Mouse (Mus musculus): ENCODE results near the gene Vti1b.

GRCm38 (mm10) chr12:79193441-79193840, 21.0 kb upstream of the Vti1b start:
- TF ChIP-seq CTCF (IDR thresholded peaks at IDR 0.05; ENCODE audit: extremely low read depth, insufficient read depth, low read length), result peak; percentile 75
- no peak for TF ChIP-seq POLR2A (IDR thresholded peaks at IDR 0.05; ENCODE audit: extremely low read depth, insufficient read depth, low read length)

All from cortical plate, adult 2 months (tissue).